Mouse (Mus musculus) ES-E14 (cell line): ENCODE results near the gene Igtp. TPM values are rescaled to one million over a fixed set of nuclear protein-coding genes. Genes with fewer than 3 reads are reported as not detected.
A peak's percentile ranks its signal among the peaks of the same experiment; 100 is the strongest.

Experiments
- DNase-seq: peaks from one replicate; pipeline ENCODE4 v3.0.0-alpha.2; 2013; ENCODE audit warnings: low read depth, low spot score
- H3K27ac ChIP-seq: 2 replicates; pipeline ENCODE4 v1.5.1; 2012; ENCODE audit warnings: low read depth, mild to moderate bottlenecking, low read length, moderate library complexity, mixed read lengths; ENCODE audit not compliant: poor library complexity, insufficient read depth, severe bottlenecking
- H3K36me3 ChIP-seq: 2 replicates; pipeline ENCODE4 v1.6.1; 2012; ENCODE audit warnings: mild to moderate bottlenecking, low read length, moderate library complexity, mixed read lengths; ENCODE audit not compliant: control insufficient read depth, poor library complexity, insufficient read depth, severe bottlenecking
- H3K4me1 ChIP-seq, 2 experiments: fragments of 150-350 bp in 1 of 2; sonication (generic) in 1 of 2; 2 replicates each; pipeline ENCODE4 v1.6.1; 2012; ENCODE audit warnings: low read length in 2 of 2, mild to moderate bottlenecking in 1 of 2, mixed read lengths in 1 of 2; ENCODE audit not compliant: control insufficient read depth in 2 of 2, insufficient read depth in 2 of 2, poor library complexity in 1 of 2
- H3K4me3 ChIP-seq, 2 experiments: fragments of 150-350 bp in 1 of 2; sonication (generic) in 1 of 2; 2 replicates each; pipeline ENCODE4 v1.5.1; 2012; ENCODE audit warnings: low read length in 2 of 2, low read depth in 1 of 2, mild to moderate bottlenecking in 1 of 2, mixed read lengths in 1 of 2; ENCODE audit not compliant: insufficient read depth in 1 of 2, poor library complexity in 1 of 2, severe bottlenecking in 1 of 2
- H3K9ac ChIP-seq: 2 replicates; pipeline ENCODE4 v1.6.1; 2012; ENCODE audit warnings: low read depth, mild to moderate bottlenecking, low read length, mixed read lengths; ENCODE audit not compliant: poor library complexity, insufficient read depth, severe bottlenecking
- H3K9me3 ChIP-seq: fragments of 150-350 bp; sonication (generic); 2 replicates; pipeline ENCODE4 v1.6.1; 2012; ENCODE audit warnings: low read depth, mild to moderate bottlenecking, low read length; ENCODE audit not compliant: control insufficient read depth, insufficient read depth
- CHD2 ChIP-seq: IDR thresholded peaks from 2 replicates; pipeline ENCODE4 v1.6.1; 2014; ENCODE audit warnings: mild to moderate bottlenecking, low read depth, low read length, inconsistent platforms
- HCFC1 ChIP-seq: IDR thresholded peaks from 2 replicates; pipeline ENCODE4 v1.6.1; 2012; ENCODE audit warnings: low read length, inconsistent platforms, borderline replicate concordance; ENCODE audit not compliant: insufficient read depth
- MAFK ChIP-seq: IDR thresholded peaks from 2 replicates; pipeline ENCODE4 v1.6.1; 2014; ENCODE audit warnings: mild to moderate bottlenecking, low read depth, low read length, inconsistent platforms; ENCODE audit not compliant: insufficient read depth
- ZC3H11A ChIP-seq: IDR thresholded peaks from 2 replicates; pipeline ENCODE4 v1.6.1; 2012; ENCODE audit warnings: low read depth, mild to moderate bottlenecking, inconsistent platforms, low read length, borderline replicate concordance
- ZNF384 ChIP-seq: IDR thresholded peaks from 2 replicates; pipeline ENCODE4 v1.6.1; 2012; ENCODE audit warnings: low read depth, low read length, inconsistent platforms
- in situ Hi-C, 2 experiments: fragments of 600-800 bp; cut with MboI; formaldehyde crosslinking; loops; one replicate each; pipeline ENCODE4 v1.15.1; 2025; ENCODE audit warnings: low sequenced_read_pairs in 2 of 2, inconsistent platforms in 1 of 2; ENCODE audit not compliant: unreplicated experiment in 2 of 2
- total RNA-seq: library from RNA; depleted of rRNA; stranded (reverse); fragments of 300-350 nt; gene quantifications from 2 replicates; pipeline ENCODE4 v1.2.3, GENCODE M21; 2012

Igtp gene
- total RNA-seq, 1 experiment: 2.5 TPM

GRCm38 (mm10) chr11:58180756-58181155 lies 18.6 kb upstream of the Igtp start:
- peaks cover 21% of the 10 kb centered on the region for H3K36me3 ChIP-seq
- no peak overlapping the region for H3K4me3 ChIP-seq
- no peak for DNase-seq
- in situ Hi-C loops: no loop called here
- H3K4me1 ChIP-seq: no peaks in the 10 kb centered on the region
- H3K9me3 ChIP-seq: no peaks in the 10 kb centered on the region
- no peak overlapping the region for H3K27ac ChIP-seq
- no peak overlapping the region for H3K9ac ChIP-seq
- TF ChIP-seq CHD2 (no peak), HCFC1 (no peak), MAFK (no peak), ZNF384 (no peak), ZC3H11A (no peak)

- Histone ChIP-seq H3K9ac (no peak overlapping the region), H3K36me3 (peaks cover 11% of the 10 kb centered on the region), H3K9me3 (no peaks in the 10 kb centered on the region), H3K4me3 (no peak overlapping the region), H3K4me1 (no peaks in the 10 kb centered on the region), H3K27ac (no peak overlapping the region)
- in situ Hi-C loops: no loop called here
- no peak for DNase-seq
- TF ChIP-seq HCFC1 (no peak), CHD2 (no peak), ZC3H11A (no peak), ZNF384 (no peak), MAFK (no peak)
Observed at GRCm38 (mm10) chr11:58183579-58183978, 15.8 kb upstream of the Igtp start.

GRCm38 (mm10) chr11:58189675-58190074 lies 9.7 kb upstream of the Igtp start:
- peaks cover 2 to 3% of the 10 kb centered on the region in 2 experiments; a peak in 2 of 4 replicates for H3K4me1 ChIP-seq
- in situ Hi-C loops: no loop called here
- H3K9me3 ChIP-seq: no peaks in the 10 kb centered on the region
- no peak overlapping the region for H3K27ac ChIP-seq
- DNase-seq: no peak
- no peaks in the 10 kb centered on the region for H3K36me3 ChIP-seq
- no peak overlapping the region for H3K9ac ChIP-seq
- H3K4me3 ChIP-seq: no peak overlapping the region
- TF ChIP-seq MAFK: no peak
- no peak for TF ChIP-seq ZC3H11A
- TF ChIP-seq CHD2: no peak
- no peak for TF ChIP-seq ZNF384
- TF ChIP-seq HCFC1: no peak

GRCm38 (mm10) chr11:58193326-58193725 lies 6.0 kb upstream of the Igtp start:
- in situ Hi-C loops: no loop called here
- Histone ChIP-seq H3K4me1 (peaks cover 2 to 3% of the 10 kb centered on the region in 2 experiments; a peak in 2 of 4 replicates), H3K9ac (no peak overlapping the region), H3K4me3 (no peak overlapping the region), H3K36me3 (no peaks in the 10 kb centered on the region), H3K27ac (no peak overlapping the region), H3K9me3 (no peaks in the 10 kb centered on the region)
- TF ChIP-seq HCFC1 (no peak), ZNF384 (no peak), ZC3H11A (no peak), CHD2 (no peak), MAFK (no peak)
- no peak for DNase-seq

GRCm38 (mm10) chr11:58193860-58194520 lies 5.4 kb upstream of the Igtp start:
- in situ Hi-C loops: no loop called here
- H3K27ac ChIP-seq: no peak overlapping the region
- no peaks in the 10 kb centered on the region for H3K36me3 ChIP-seq
- H3K9me3 ChIP-seq: no peaks in the 10 kb centered on the region
- DNase-seq: no peak
- no peak overlapping the region for H3K9ac ChIP-seq
- no peak overlapping the region for H3K4me3 ChIP-seq
- no peak for TF ChIP-seq ZC3H11A
- TF ChIP-seq MAFK: peak; percentile 53; the same call in 1 of the 2 replicates
- peaks cover 3 to 5% of the 10 kb centered on the region in 2 experiments; a peak in 2 of 4 replicates for H3K4me1 ChIP-seq
